Mouse (Mus musculus) layer of hippocampus, postnatal 25 days (tissue): ENCODE data around the gene Syne4. TPM values are rescaled to one million over a fixed set of nuclear protein-coding genes. Genes with fewer than 3 reads are reported as not detected.

ENCODE experiments used
- DNase-seq, 2 experiments: peaks; one replicate each; pipeline ENCODE4 v3.0.0; 2022; ENCODE audit warnings: mixed read lengths in 2 of 2, low spot score in 1 of 2; ENCODE audit errors: extremely low spot score in 1 of 2
- total RNA-seq, 2 experiments: library from RNA; stranded (reverse); gene quantifications; 2 replicates each; pipeline ENCODE4 v1.2.3; 2021

Syne4 gene
- total RNA-seq, 2 experiments from 2014 or later, result 6.4 to 13.1 TPM

GRCm38 (mm10) chr7:30325364-30325763, 10.8 kb downstream of the Syne4 start:
- DNase-seq, result peak in 1 of 2 experiments; percentile 52

GRCm38 (mm10) chr7:30326427-30326826, 11.8 kb downstream of the Syne4 start:
- no peak for DNase-seq

GRCm38 (mm10) chr7:30327140-30327539, 12.5 kb downstream of the Syne4 start:
- DNase-seq, result no peak

GRCm38 (mm10) chr7:30328379-30328778, 13.8 kb downstream of the Syne4 start:
- DNase-seq, result no peak

- DNase-seq, result peak; percentile 64 to 70
Observed at GRCm38 (mm10) chr7:30331887-30332286, 17.3 kb downstream of the Syne4 start.

GRCm38 (mm10) chr7:30332622-30333259, 18.1 kb downstream of the Syne4 start:
- no peak for DNase-seq

- peak in 1 of 2 experiments; percentile 54 for DNase-seq
Observed at GRCm38 (mm10) chr7:30333436-30333835, 18.8 kb downstream of the Syne4 start.

GRCm38 (mm10) chr7:30334563-30334962, 20.0 kb downstream of the Syne4 start:
- DNase-seq, result no peak

GRCm38 (mm10) chr7:30335688-30336087, 21.1 kb downstream of the Syne4 start:
- DNase-seq, result no peak

- DNase-seq, result peak; percentile 86 to 90
Observed at GRCm38 (mm10) chr7:30336384-30336783, 21.8 kb downstream of the Syne4 start.

GRCm38 (mm10) chr7:30339432-30340109, 25.0 kb downstream of the Syne4 start:
- no peak for DNase-seq

- DNase-seq, result peak in 1 of 2 experiments; percentile 62
Observed at GRCm38 (mm10) chr7:30346635-30347379, 32.2 kb downstream of the Syne4 start.

- peak; percentile 64 to 71 for DNase-seq
Observed at GRCm38 (mm10) chr7:30347828-30348227, 33.2 kb downstream of the Syne4 start.

- DNase-seq, result peak; percentile 73 to 83
Observed at GRCm38 (mm10) chr7:30353279-30353822, 38.7 kb downstream of the Syne4 start.

- DNase-seq, result no peak
Observed at GRCm38 (mm10) chr7:30354059-30354458, 39.5 kb downstream of the Syne4 start.

- no peak for DNase-seq
Observed at GRCm38 (mm10) chr7:30358378-30359186, 44.0 kb downstream of the Syne4 start.

- no peak for DNase-seq
Observed at GRCm38 (mm10) chr7:30359276-30359865, 44.8 kb downstream of the Syne4 start.

- DNase-seq, result no peak
Observed at GRCm38 (mm10) chr7:30360028-30360427, 45.4 kb downstream of the Syne4 start.

- DNase-seq, result peak in 1 of 2 experiments; percentile 52
Observed at GRCm38 (mm10) chr7:30362652-30363343, 48.2 kb downstream of the Syne4 start, which contains the start of gene Lrfn3. Gene Lrfn3 (minus strand): TSS chr7:30362772.
